In the genomic region with DNA sequence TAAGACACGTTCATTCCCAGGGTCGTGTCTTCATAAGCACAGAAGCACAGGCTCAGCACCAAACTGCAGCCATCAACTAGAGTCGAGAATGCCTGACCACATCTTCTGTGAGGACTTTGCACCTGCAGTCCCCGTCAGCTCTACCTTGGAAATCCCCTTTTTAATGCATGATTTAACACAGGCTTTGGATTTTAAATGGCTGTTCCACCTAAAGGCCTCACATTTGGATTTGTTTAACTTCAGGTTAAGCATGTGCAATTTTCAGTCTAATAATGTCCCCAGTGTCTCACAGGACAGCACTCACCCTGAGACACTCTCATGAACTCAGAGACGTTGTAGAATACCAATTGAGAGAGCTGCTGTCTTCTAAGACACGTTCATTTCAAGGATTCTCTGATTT, we compare ENCODE assay signal across 25 mouse cellular contexts.
A peak's percentile ranks its signal among the peaks of the same experiment; 100 is the strongest.
DNase-seq lines count a peak whose midpoint lies in the region; ATAC-seq and TF ChIP-seq lines count a peak whose summit lies in the region.
"Had no signal": no experiment of that assay in that cellular context is flagged by ENCODE, and none has a peak within 500 bp of the region (broad histone marks: within the 10 kb centered on the region; RNA-seq: fewer than 3 reads in every experiment).

No protein-coding gene starts in this region.

- no peaks in the 10 kb centered on the region; the same call in 1 of the 2 replicates for H3K4me1 ChIP-seq in kidney, embryonic 15.5 days
- H3K4me1 ChIP-seq in kidney, embryonic 16.5 days (ENCODE audit: insufficient read depth, low read length), result no peaks in the 10 kb centered on the region
- peaks cover 42 to 84% of the 10 kb centered on the region in 2 experiments for H3K4me1 ChIP-seq in CH12.LX (ENCODE audit: control insufficient read depth in 1 of 2, insufficient read depth in 2 of 2)
- H3K4me1 ChIP-seq in midbrain, embryonic 14.5 days (ENCODE audit: control insufficient read depth, insufficient read depth, low read length), result no peaks in the 10 kb centered on the region

- in situ Hi-C loops in CH12.LX (cut with MboI; ENCODE audit: low pct_ligation_motif_present, low pct_unique_long_range_greater_than_20kb, low sequenced_read_pairs), result loop anchor here (10.0 to 25.0 kb wide), 2 partner anchors 76 to 538 kb away; no protein-coding TSS in a partner anchor

- H3K36me3 ChIP-seq in kidney, embryonic 15.5 days, result no peaks in the 10 kb centered on the region
- no peaks in the 10 kb centered on the region for H3K36me3 ChIP-seq in kidney, embryonic 16.5 days (ENCODE audit: insufficient read depth, low read length)
- no peaks in the 10 kb centered on the region for H3K36me3 ChIP-seq in CH12.LX (replicated peaks in 1 of 2; ENCODE audit: control insufficient read depth in 1 of 2, insufficient read depth in 1 of 2, low read length in 1 of 2)
- no peaks in the 10 kb centered on the region for H3K36me3 ChIP-seq in midbrain, embryonic 14.5 days (ENCODE audit: control insufficient read depth, insufficient read depth, low read length)
- H3K36me3 ChIP-seq: embryonic facial prominence, embryonic 12.5 days; embryonic facial prominence, embryonic 15.5 days; G1E; hindbrain, embryonic 10.5 days; hindbrain, embryonic 13.5 days had no signal

- TF ChIP-seq RAD21 in CH12.LX (IDR thresholded peaks at IDR 0.05; ENCODE audit: low read depth, low read length), result no peak; the same call in none of the 2 replicates

- H3K27ac ChIP-seq in kidney, embryonic 15.5 days, result no peak overlapping the region
- H3K27ac ChIP-seq in kidney, embryonic 16.5 days (ENCODE audit: low read length), result no peak overlapping the region
- H3K27ac ChIP-seq in CH12.LX (ENCODE audit: insufficient read depth, low read depth), result peak overlapping the region; percentile 100
- no peak overlapping the region for H3K27ac ChIP-seq in midbrain, embryonic 14.5 days (replicated peaks; ENCODE audit: low read depth, low read length)
- H3K27ac ChIP-seq: embryonic facial prominence, embryonic 12.5 days; embryonic facial prominence, embryonic 15.5 days; gastrocnemius, adult 2 months; hindbrain, embryonic 10.5 days; hindbrain, embryonic 13.5 days had no signal

- no peak overlapping the region for H3K4me2 ChIP-seq in kidney, embryonic 15.5 days
- H3K4me2 ChIP-seq in kidney, embryonic 16.5 days (replicated peaks; ENCODE audit: low read depth, low read length), result no peak overlapping the region
- H3K4me2 ChIP-seq in CH12.LX (ENCODE audit: insufficient read depth, low read depth, poor library complexity, severe bottlenecking), result peak overlapping the region; percentile 72; the same call in 1 of the 2 replicates
- H3K4me2 ChIP-seq in midbrain, embryonic 14.5 days (ENCODE audit: low read length), result no peak overlapping the region
- H3K4me2 ChIP-seq: embryonic facial prominence, embryonic 12.5 days; embryonic facial prominence, embryonic 15.5 days; heart, embryonic 11.5 days; hindbrain, embryonic 13.5 days had no signal

- H3K4me3 ChIP-seq in kidney, embryonic 15.5 days (replicated peaks), result no peak overlapping the region
- no peak overlapping the region for H3K4me3 ChIP-seq in kidney, embryonic 16.5 days (ENCODE audit: low read length)
- no peak overlapping the region for H3K4me3 ChIP-seq in CH12.LX (replicated peaks in 1 of 3; ENCODE audit: low read depth in 2 of 3, low read length in 2 of 3, poor library complexity in 1 of 3)
- H3K4me3 ChIP-seq in midbrain, embryonic 14.5 days (replicated peaks; ENCODE audit: low read depth, low read length), result no peak overlapping the region
- H3K4me3 ChIP-seq: embryonic facial prominence, embryonic 12.5 days; embryonic facial prominence, embryonic 15.5 days; gastrocnemius, adult 2 months; hindbrain, embryonic 10.5 days; hindbrain, embryonic 13.5 days had no signal

- 71% methylated on average over 6 of the region's 6 CpGs for WGBS in kidney, embryonic 15.5 days
- 67% methylated on average over 6 of the region's 6 CpGs for WGBS in kidney, embryonic 16.5 days
- WGBS in midbrain, embryonic 14.5 days, result 73% methylated on average over 6 of the region's 6 CpGs

- TF ChIP-seq CTCF in CH12.LX (conservative IDR thresholded peaks at IDR 0.05 in 1 of 2, IDR thresholded peaks at IDR 0.05 in 1 of 2; ENCODE audit: low read depth in 2 of 2, low read length in 2 of 2), result no peak

- no peak overlapping the region for H3K9ac ChIP-seq in kidney, embryonic 15.5 days
- H3K9ac ChIP-seq in kidney, embryonic 16.5 days (replicated peaks; ENCODE audit: low read length), result no peak overlapping the region
- H3K9ac ChIP-seq in CH12.LX (ENCODE audit: insufficient read depth, low read depth), result peak overlapping the region; percentile 45
- no peak overlapping the region for H3K9ac ChIP-seq in midbrain, embryonic 14.5 days (replicated peaks; ENCODE audit: low read length)
- H3K9ac ChIP-seq: embryonic facial prominence, embryonic 12.5 days; embryonic facial prominence, embryonic 15.5 days; forebrain, postnatal 0 days; hindbrain, embryonic 13.5 days had no signal

- ATAC-seq in kidney, embryonic 15.5 days (replicated peaks; ENCODE audit: low FRiP score), result 0 out of 2 replicates have a peak, but pooled peaks have one; percentile 9
- no peak for ATAC-seq in kidney, embryonic 16.5 days (ENCODE audit: low FRiP score, low TSS enrichment)
- ATAC-seq in midbrain, embryonic 14.5 days (ENCODE audit: low FRiP score, low TSS enrichment), result no peak
- ATAC-seq: forebrain, embryonic 14.5 days; forebrain, postnatal 0 days; hindbrain, embryonic 16.5 days; Patski had no signal

- peak; percentile 65 for TF ChIP-seq POLR2A in CH12.LX (IDR thresholded peaks at IDR 0.05; ENCODE audit: low read depth, low read length)

- peak; percentile 91 for DNase-seq in CH12.LX (ENCODE audit: extremely low read depth)
- DNase-seq in kidney, postnatal 25 days, result peak; percentile 3 to 41
- DNase-seq in ovary, postnatal 10 days (ENCODE audit: low spot score), result no peak
- DNase-seq in midbrain, embryonic 14.5 days, result no peak
- DNase-seq: adrenal gland, postnatal 10 days; cerebellum, adult 11 months; cerebellum, adult 2 months; cerebellum, adult 9-11 months; cerebellum, postnatal 25 days; forebrain, postnatal 0 days; gastrocnemius, adult 2 months; gastrocnemius, postnatal 14 days; heart, adult 11 months; heart, postnatal 36 days had no signal

- peak; percentile 89 for TF ChIP-seq EP300 in CH12.LX (IDR thresholded peaks at IDR 0.05; ENCODE audit: low read length)

- dilution Hi-C loops in CH12.LX (cut with MboI; ENCODE audit: extremely low pct_ligation_motif_present, extremely low pct_unique_long_range_greater_than_20kb, low sequenced_read_pairs), result no loop called here

- no peaks in the 10 kb centered on the region for H3K27me3 ChIP-seq in kidney, embryonic 15.5 days
- no peaks in the 10 kb centered on the region for H3K27me3 ChIP-seq in kidney, embryonic 16.5 days (ENCODE audit: insufficient read depth, low read length)
- no peaks in the 10 kb centered on the region for H3K27me3 ChIP-seq in CH12.LX (replicated peaks)
- H3K27me3 ChIP-seq in midbrain, embryonic 14.5 days (ENCODE audit: control insufficient read depth, insufficient read depth, low read length), result no peaks in the 10 kb centered on the region
- H3K27me3 ChIP-seq: embryonic facial prominence, embryonic 12.5 days; hindbrain, embryonic 13.5 days had no signal

- no peaks in the 10 kb centered on the region for H3K79me2 ChIP-seq in CH12.LX (replicated peaks; ENCODE audit: control insufficient read depth, extremely low read depth, insufficient read depth, poor library complexity, severe bottlenecking)

- H3K9me3 ChIP-seq in kidney, embryonic 15.5 days (replicated peaks), result no peaks in the 10 kb centered on the region
- H3K9me3 ChIP-seq in kidney, embryonic 16.5 days (ENCODE audit: low read length), result no peaks in the 10 kb centered on the region
- no peaks in the 10 kb centered on the region for H3K9me3 ChIP-seq in CH12.LX (replicated peaks; ENCODE audit: low read length)
- H3K9me3 ChIP-seq in midbrain, embryonic 14.5 days (ENCODE audit: control insufficient read depth, low read length), result no peaks in the 10 kb centered on the region
- H3K9me3 ChIP-seq: embryonic facial prominence, embryonic 12.5 days; embryonic facial prominence, embryonic 15.5 days; G1E; hindbrain, embryonic 10.5 days; hindbrain, embryonic 13.5 days had no signal

TF ChIP-seq in CH12.LX, 34 proteins besides CTCF, POLR2A, EP300 and RAD21 (continues in another document):
- no peak for TF ChIP-seq ZKSCAN1 (IDR thresholded peaks at IDR 0.05; ENCODE audit: borderline replicate concordance, low read depth, low read length)
- peak; percentile 52; the same call in 1 of the 2 replicates for TF ChIP-seq JUN (IDR thresholded peaks at IDR 0.05; ENCODE audit: insufficient read depth, low read depth, low read length)
- peak; percentile 92 for TF ChIP-seq BHLHE40 (IDR thresholded peaks at IDR 0.05; ENCODE audit: low read depth, low read length)
- TF ChIP-seq MEF2A (IDR thresholded peaks at IDR 0.05; ENCODE audit: borderline replicate concordance, low read depth, low read length), result peak; percentile 79; the same call in 1 of the 2 replicates
- no peak for TF ChIP-seq PAX5 (IDR thresholded peaks at IDR 0.05; ENCODE audit: low read length)
- TF ChIP-seq IRF4 (IDR thresholded peaks at IDR 0.05; ENCODE audit: low read depth, low read length), result no peak
- TF ChIP-seq SMC3 (IDR thresholded peaks at IDR 0.05; ENCODE audit: low read depth, low read length), result no peak; the same call in 1 of the 2 replicates
- no peak for TF ChIP-seq USF1 (IDR thresholded peaks at IDR 0.05; ENCODE audit: low read depth, low read length)
- peak; percentile 93 for TF ChIP-seq MYC (IDR thresholded peaks at IDR 0.05; ENCODE audit: low read depth, low read length)
- TF ChIP-seq MAX (IDR thresholded peaks at IDR 0.05; ENCODE audit: low read length), result peak; percentile 86; the same call in 1 of the 2 replicates
- TF ChIP-seq RCOR1 (conservative IDR thresholded peaks at IDR 0.05; ENCODE audit: low read depth, low read length), result no peak
- TF ChIP-seq TBP (conservative IDR thresholded peaks at IDR 0.05; ENCODE audit: low read depth, low read length), result peak; percentile 86; the same call in 1 of the 2 replicates
- no peak; the same call in 1 of the 2 replicates for TF ChIP-seq ZNF384 (IDR thresholded peaks at IDR 0.05; ENCODE audit: low read depth, low read length)
- TF ChIP-seq UBTF (IDR thresholded peaks at IDR 0.05; ENCODE audit: low read depth, low read length), result no peak
- no peak for TF ChIP-seq USF2 (conservative IDR thresholded peaks at IDR 0.05; ENCODE audit: low read depth, low read length)
- no peak for TF ChIP-seq CHD1 (IDR thresholded peaks at IDR 0.05; ENCODE audit: low read depth, low read length)
- TF ChIP-seq KAT2A (IDR thresholded peaks at IDR 0.05; ENCODE audit: insufficient replicate concordance, low read length), result no peak
- peak; percentile 20; the same call in 1 of the 2 replicates for TF ChIP-seq MXI1 (IDR thresholded peaks at IDR 0.05; ENCODE audit: low read depth, low read length)
- no peak for TF ChIP-seq GABPA (IDR thresholded peaks at IDR 0.05; ENCODE audit: insufficient replicate concordance, low read depth, low read length)
- TF ChIP-seq SIN3A (IDR thresholded peaks at IDR 0.05; ENCODE audit: low read length), result peak; percentile 20; the same call in 1 of the 2 replicates
- no peak for TF ChIP-seq MAZ (IDR thresholded peaks at IDR 0.05; ENCODE audit: low read depth, low read length)

Comparison
In these comparisons a context has a peak if more than half of its experiments do, and no peak if none do; other contexts are left out.
1. DNase-seq: peak in CH12.LX (single experiment) and kidney, postnatal 25 days (2 of 2); none in ovary, postnatal 10 days (single experiment) and midbrain, embryonic 14.5 days (single experiment).